Mouse (Mus musculus) megakaryocyte, embryonic 14.5 days (primary cell): ENCODE measurements around the gene Scn5a. TPM values are rescaled to one million over a fixed set of nuclear protein-coding genes. Genes with fewer than 3 reads are reported as not detected.

Source experiments
- H3K27me3 ChIP-seq: replicated peaks from 2 replicates; pipeline ENCODE3; 2012; ENCODE audit warnings: inconsistent platforms
- H3K36me3 ChIP-seq: replicated peaks from 2 replicates; pipeline ENCODE3; 2012; ENCODE audit warnings: low read length, inconsistent platforms, mixed read lengths
- H3K4me1 ChIP-seq: 2 replicates; pipeline ENCODE4 v1.6.1; 2012; ENCODE audit warnings: inconsistent platforms
- H3K4me3 ChIP-seq: replicated peaks from 2 replicates; pipeline ENCODE3; 2012; ENCODE audit warnings: moderate library complexity, mild to moderate bottlenecking, inconsistent platforms
- H3K9me3 ChIP-seq: 2 replicates; pipeline ENCODE4 v1.6.1; 2012; ENCODE audit warnings: inconsistent platforms
- FLI1 ChIP-seq: IDR thresholded peaks from 2 replicates; pipeline ENCODE4 v1.6.1; 2012; ENCODE audit warnings: low read length, inconsistent platforms, mixed read lengths
- GATA1 ChIP-seq: IDR thresholded peaks from 3 replicates; pipeline ENCODE4 v1.6.1; 2012; ENCODE audit warnings: mixed read lengths, low read length, inconsistent platforms, borderline replicate concordance
- polyA plus RNA-seq: library from polyadenylated mRNA; stranded (reverse); fragments of >175 nt; gene quantifications from 2 replicates; pipeline ENCODE4 v1.2.3, GENCODE M21; 2012; ENCODE audit warnings: low replicate concordance; ENCODE audit not compliant: insufficient read depth

The Scn5a gene
- polyA plus RNA-seq, 1 experiment = 0.04 TPM

- Histone ChIP-seq H3K36me3 (no peaks in the 10 kb centered on the region), H3K27me3 (peaks cover 22% of the 10 kb centered on the region)
These were observed 82.5 kb downstream of the Scn5a start for GRCm38 (mm10) chr9:119496354-119496753.

GRCm38 (mm10) chr9:119484868-119485267 is 93.9 kb downstream of the Scn5a start:
- no peaks in the 10 kb centered on the region for H3K4me1 ChIP-seq
- TF ChIP-seq FLI1 (no peak), GATA1 (no peak)
- peaks cover 19% of the 10 kb centered on the region for H3K27me3 ChIP-seq
- H3K4me3 ChIP-seq = no peak overlapping the region
- H3K36me3 ChIP-seq = no peaks in the 10 kb centered on the region
- H3K9me3 ChIP-seq = no peaks in the 10 kb centered on the region

More at GRCm38 (mm10) chr9:119496354-119496753, 82.5 kb downstream of the Scn5a start:
- Histone ChIP-seq H3K4me3 (no peak overlapping the region), H3K9me3 (no peaks in the 10 kb centered on the region), H3K4me1 (0 out of 2 replicates have a peak, but pooled peaks cover 3% of the 10 kb centered on the region)
- no peak for TF ChIP-seq FLI1
- TF ChIP-seq GATA1 = no peak

- no peaks in the 10 kb centered on the region for H3K9me3 ChIP-seq
- H3K27me3 ChIP-seq = peaks cover 18% of the 10 kb centered on the region
- H3K4me1 ChIP-seq = no peaks in the 10 kb centered on the region
- no peak for TF ChIP-seq GATA1
- TF ChIP-seq FLI1 = no peak
- no peak overlapping the region for H3K4me3 ChIP-seq
- no peaks in the 10 kb centered on the region for H3K36me3 ChIP-seq
These were observed 94.4 kb downstream of the Scn5a start for GRCm38 (mm10) chr9:119484420-119484819.

- no peaks in the 10 kb centered on the region for H3K9me3 ChIP-seq
- H3K36me3 ChIP-seq = no peaks in the 10 kb centered on the region
These were observed 95.1 kb downstream of the Scn5a start for GRCm38 (mm10) chr9:119483554-119484353.

GRCm38 (mm10) chr9:119481612-119482011 is 97.2 kb downstream of the Scn5a start:
- Histone ChIP-seq H3K27me3 (peaks cover 38% of the 10 kb centered on the region), H3K4me3 (no peak overlapping the region), H3K4me1 (peaks cover 9% of the 10 kb centered on the region), H3K36me3 (no peaks in the 10 kb centered on the region), H3K9me3 (no peaks in the 10 kb centered on the region)
- TF ChIP-seq FLI1 = no peak
- TF ChIP-seq GATA1 = no peak

More at GRCm38 (mm10) chr9:119483554-119484353, 95.1 kb downstream of the Scn5a start:
- H3K27me3 ChIP-seq = peaks cover 24% of the 10 kb centered on the region
- TF ChIP-seq GATA1 (no peak), FLI1 (no peak)
- no peak overlapping the region for H3K4me3 ChIP-seq
- H3K4me1 ChIP-seq = no peaks in the 10 kb centered on the region

- H3K9me3 ChIP-seq = no peaks in the 10 kb centered on the region
- TF ChIP-seq FLI1 (no peak), GATA1 (no peak)
- H3K27me3 ChIP-seq = peaks cover 55% of the 10 kb centered on the region
- H3K4me3 ChIP-seq = no peak overlapping the region
- no peaks in the 10 kb centered on the region for H3K36me3 ChIP-seq
- peaks cover 9% of the 10 kb centered on the region for H3K4me1 ChIP-seq
These were observed 99.5 kb downstream of the Scn5a start for GRCm38 (mm10) chr9:119479297-119479696.

- H3K27me3 ChIP-seq = peaks cover 54% of the 10 kb centered on the region
- no peak for TF ChIP-seq FLI1
- TF ChIP-seq GATA1 = no peak
- H3K4me3 ChIP-seq = no peak overlapping the region
- H3K36me3 ChIP-seq = no peaks in the 10 kb centered on the region
- no peaks in the 10 kb centered on the region for H3K9me3 ChIP-seq
- peaks cover 17% of the 10 kb centered on the region for H3K4me1 ChIP-seq
These were observed 100.5 kb downstream of the Scn5a start for GRCm38 (mm10) chr9:119478345-119478744.

GRCm38 (mm10) chr9:119477754-119478153 is 101.1 kb downstream of the Scn5a start:
- Histone ChIP-seq H3K9me3 (no peaks in the 10 kb centered on the region), H3K36me3 (no peaks in the 10 kb centered on the region), H3K4me3 (no peak overlapping the region), H3K4me1 (peaks cover 19% of the 10 kb centered on the region), H3K27me3 (peaks cover 53% of the 10 kb centered on the region)
- TF ChIP-seq FLI1 (no peak), GATA1 (no peak)

GRCm38 (mm10) chr9:119474717-119475611 is 103.9 kb downstream of the Scn5a start:
- Histone ChIP-seq H3K9me3 (no peaks in the 10 kb centered on the region), H3K4me3 (no peak overlapping the region), H3K27me3 (peaks cover 43% of the 10 kb centered on the region), H3K4me1 (peaks cover 22% of the 10 kb centered on the region), H3K36me3 (peaks cover 3% of the 10 kb centered on the region)
- TF ChIP-seq GATA1 (no peak), FLI1 (no peak)

- H3K27me3 ChIP-seq = peaks cover 35% of the 10 kb centered on the region
- no peak overlapping the region for H3K4me3 ChIP-seq
- H3K4me1 ChIP-seq = peaks cover 22% of the 10 kb centered on the region
- H3K36me3 ChIP-seq = peaks cover 14% of the 10 kb centered on the region
- no peaks in the 10 kb centered on the region for H3K9me3 ChIP-seq
- TF ChIP-seq GATA1 = no peak
- no peak for TF ChIP-seq FLI1
These were observed 105.1 kb downstream of the Scn5a start for GRCm38 (mm10) chr9:119473608-119474164.
